Mouse (Mus musculus): Measurements from ENCODE around the gene Kif15. TPM values are rescaled to one million over a fixed set of nuclear protein-coding genes. Genes with fewer than 3 reads are reported as not detected.

Kif15 gene
- total RNA-seq, 1 experiment from 2014 or later = 249 TPM

DNA sequence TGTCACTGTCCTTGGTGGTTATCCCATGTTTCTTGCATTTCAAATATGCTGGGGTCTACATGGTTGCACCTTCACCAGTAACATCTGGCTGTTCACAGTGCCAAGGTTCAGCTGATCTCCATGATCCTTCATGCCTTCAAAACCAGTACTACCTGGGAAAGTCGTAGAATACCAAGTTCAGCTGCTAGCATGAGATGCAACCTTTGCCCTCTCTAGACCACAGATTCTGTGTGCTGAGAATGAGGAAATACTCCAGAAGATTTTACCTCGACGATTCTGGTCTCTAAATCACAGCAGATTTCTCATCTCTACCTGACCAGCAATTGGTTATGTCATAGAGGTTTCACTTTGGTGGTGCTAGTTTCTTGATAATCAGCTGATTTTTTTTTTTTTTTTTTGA, 109.3 kb downstream of the Kif15 start:
- ATAC-seq (replicated peaks; ENCODE audit: low read depth, poor library complexity, severe bottlenecking) = no peak

Other genes starting within 250 kb of the Kif15 start
- not detected in 2 replicates for gene Topaz1, start 203.7 kb upstream of the Kif15 start, total RNA-seq (2017)
- 3.7 and 9.1 TPM in 2 replicates for gene Tcaim, start 145.5 kb upstream of the Kif15 start, total RNA-seq (2017)
- gene Gm35549, start 107.0 kb upstream of the Kif15 start, total RNA-seq (2017) = not detected in 2 replicates
- gene Zfp445, start 85.0 kb upstream of the Kif15 start, total RNA-seq (2017) = 61.1 and 81.9 TPM in 2 replicates
- gene Zkscan7, start 65.4 kb upstream of the Kif15 start, total RNA-seq (2017) = 3.7 and 5.4 TPM in 2 replicates
- gene Zfp105, start 28.0 kb upstream of the Kif15 start, total RNA-seq (2017) = 3.2 TPM in 1 of 2 replicates, not detected in the other
- 23.9 and 24.3 TPM in 2 replicates for gene 1110059G10Rik, start within 50 bp of the Kif15 start, total RNA-seq (2017)
- 10.7 and 11.3 TPM in 2 replicates for gene Tmem42, start 70.3 kb downstream of the Kif15 start, total RNA-seq (2017)
- gene Tgm4, start 83.7 kb downstream of the Kif15 start, total RNA-seq (2017) = 0.09 TPM in 1 of 2 replicates, not detected in the other
- gene Zdhhc3, start 162.2 kb downstream of the Kif15 start, total RNA-seq (2017) = 43.1 and 45.2 TPM in 2 replicates
- gene Exosc7, start 162.2 kb downstream of the Kif15 start, total RNA-seq (2017) = 104 and 108 TPM in 2 replicates
- 2.1 TPM in 1 of 2 replicates, not detected in the other for gene Clec3b, start 199.9 kb downstream of the Kif15 start, total RNA-seq (2017)

All from common myeloid progenitor, adult 5-6 weeks (primary cell).